Mouse (Mus musculus): ENCODE measurements around the gene Uox. TPM values are rescaled to one million over a fixed set of nuclear protein-coding genes. Genes with fewer than 3 reads are reported as not detected.

The Uox gene
- polyA plus RNA-seq, 1 experiment from 2014 or later: 0.08 TPM

GRCm38 (mm10) chr3:146616533-146617283 is 46.5 kb downstream of the Uox start:
- Histone ChIP-seq H3K4me2 (ENCODE audit: low read length) (no peak overlapping the region), H3K36me3 (ENCODE audit: insufficient read depth, low read length) (no peaks in the 10 kb centered on the region), H3K27ac (no peak overlapping the region), H3K9me3 (replicated peaks; ENCODE audit: low read length) (no peaks in the 10 kb centered on the region; the same call in 1 of the 2 replicates), H3K27me3 (ENCODE audit: insufficient read depth, low read length) (no peaks in the 10 kb centered on the region), H3K4me1 (replicated peaks; ENCODE audit: insufficient read depth, low read length) (no peaks in the 10 kb centered on the region), H3K4me3 (replicated peaks; ENCODE audit: low read depth, low read length) (no peak overlapping the region), H3K9ac (ENCODE audit: low read depth, low read length) (no peak overlapping the region)
- no peak for ATAC-seq (replicated peaks; ENCODE audit: low FRiP score, low read depth)
- TF ChIP-seq CTCF (IDR thresholded peaks at IDR 0.05; ENCODE audit: low read depth): no peak
- DNase-seq (ENCODE audit: low spot score): no peak
- WGBS: 60% methylated on average over 5 of the region's 5 CpGs

- no peak overlapping the region for H3K4me2 ChIP-seq (ENCODE audit: low read length)
- H3K36me3 ChIP-seq (ENCODE audit: insufficient read depth, low read length): no peaks in the 10 kb centered on the region
- H3K27ac ChIP-seq: no peak overlapping the region
- H3K27me3 ChIP-seq (ENCODE audit: insufficient read depth, low read length): no peaks in the 10 kb centered on the region
- no peak for DNase-seq (ENCODE audit: low spot score)
- no peak overlapping the region for H3K9ac ChIP-seq (ENCODE audit: low read depth, low read length)
- no peak for ATAC-seq (replicated peaks; ENCODE audit: low FRiP score, low read depth)
- no peak for TF ChIP-seq CTCF (IDR thresholded peaks at IDR 0.05; ENCODE audit: low read depth)
- H3K9me3 ChIP-seq (replicated peaks; ENCODE audit: low read length): no peaks in the 10 kb centered on the region; the same call in 1 of the 2 replicates
- H3K4me3 ChIP-seq (replicated peaks; ENCODE audit: low read depth, low read length): no peak overlapping the region
- H3K4me1 ChIP-seq (replicated peaks; ENCODE audit: insufficient read depth, low read length): no peaks in the 10 kb centered on the region
Measured at GRCm38 (mm10) chr3:146617946-146618345, 47.7 kb downstream of the Uox start.

DNA sequence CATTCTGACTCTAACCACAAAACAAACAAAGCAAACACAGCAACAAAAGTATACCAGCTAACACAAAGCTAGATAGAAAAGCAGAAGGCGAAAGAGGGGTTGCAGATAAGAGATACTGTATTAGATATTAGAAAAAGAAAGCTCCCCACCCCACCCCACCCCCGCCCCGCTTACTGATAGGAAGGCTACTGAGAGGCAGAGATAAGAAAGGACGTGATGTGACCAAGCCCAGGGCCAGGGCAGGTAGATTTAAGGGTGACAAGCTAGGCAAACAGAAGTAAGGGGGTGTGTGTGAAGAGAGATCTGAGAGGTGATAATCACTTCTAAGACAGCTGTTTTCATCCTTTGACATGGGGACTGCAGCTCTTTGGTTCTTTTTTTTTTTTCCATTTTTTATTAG is 48.1 kb downstream of the Uox start:
- Histone ChIP-seq H3K9ac (ENCODE audit: low read depth, low read length) (no peak overlapping the region), H3K27ac (no peak overlapping the region), H3K36me3 (ENCODE audit: insufficient read depth, low read length) (no peaks in the 10 kb centered on the region), H3K4me2 (ENCODE audit: low read length) (no peak overlapping the region), H3K27me3 (ENCODE audit: insufficient read depth, low read length) (no peaks in the 10 kb centered on the region), H3K9me3 (replicated peaks; ENCODE audit: low read length) (no peaks in the 10 kb centered on the region; the same call in 1 of the 2 replicates), H3K4me3 (replicated peaks; ENCODE audit: low read depth, low read length) (no peak overlapping the region), H3K4me1 (replicated peaks; ENCODE audit: insufficient read depth, low read length) (no peaks in the 10 kb centered on the region)
- DNase-seq (ENCODE audit: low spot score) (no peak), ATAC-seq (replicated peaks; ENCODE audit: low FRiP score, low read depth) (no peak)
- TF ChIP-seq CTCF (IDR thresholded peaks at IDR 0.05; ENCODE audit: low read depth): no peak
- 86% methylated on average over 4 of the region's 4 CpGs for WGBS

DNA sequence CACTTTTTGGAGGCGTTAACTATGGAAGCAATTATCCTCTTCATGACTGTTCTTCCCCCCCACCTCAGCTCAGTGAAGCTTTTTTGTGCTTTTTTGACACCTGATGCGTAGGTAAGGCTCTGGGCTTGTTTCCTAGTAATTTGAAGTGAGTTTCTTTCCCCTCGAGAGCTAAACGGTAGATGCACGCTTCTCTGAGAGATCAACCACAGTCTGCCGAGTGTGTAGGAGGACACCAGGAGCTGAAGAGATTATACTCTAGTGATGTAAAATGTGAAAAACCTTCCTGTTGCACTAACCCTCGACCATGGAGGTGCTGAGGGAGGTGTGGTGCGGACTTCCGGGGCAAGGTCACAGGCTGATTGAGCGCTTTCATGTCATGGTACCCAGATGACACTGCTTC is 49.9 kb downstream of the Uox start:
- Histone ChIP-seq H3K4me1 (replicated peaks; ENCODE audit: insufficient read depth, low read length) (no peaks in the 10 kb centered on the region), H3K9me3 (replicated peaks; ENCODE audit: low read length) (no peaks in the 10 kb centered on the region; the same call in 1 of the 2 replicates), H3K4me3 (replicated peaks; ENCODE audit: low read depth, low read length) (no peak overlapping the region), H3K4me2 (ENCODE audit: low read length) (no peak overlapping the region), H3K9ac (ENCODE audit: low read depth, low read length) (no peak overlapping the region), H3K27me3 (ENCODE audit: insufficient read depth, low read length) (no peaks in the 10 kb centered on the region), H3K36me3 (ENCODE audit: insufficient read depth, low read length) (no peaks in the 10 kb centered on the region), H3K27ac (no peak overlapping the region)
- DNase-seq (ENCODE audit: low spot score) (no peak), ATAC-seq (replicated peaks; ENCODE audit: low FRiP score, low read depth) (no peak)
- no peak for TF ChIP-seq CTCF (IDR thresholded peaks at IDR 0.05; ENCODE audit: low read depth)
- WGBS: 81% methylated on average over 10 of the region's 10 CpGs

GRCm38 (mm10) chr3:146620555-146621249 is 50.5 kb downstream of the Uox start:
- no peak for ATAC-seq (replicated peaks; ENCODE audit: low FRiP score, low read depth)
- Histone ChIP-seq H3K9me3 (replicated peaks; ENCODE audit: low read length) (no peaks in the 10 kb centered on the region; the same call in 1 of the 2 replicates), H3K9ac (ENCODE audit: low read depth, low read length) (no peak overlapping the region), H3K4me1 (replicated peaks; ENCODE audit: insufficient read depth, low read length) (no peaks in the 10 kb centered on the region), H3K4me3 (replicated peaks; ENCODE audit: low read depth, low read length) (no peak overlapping the region), H3K4me2 (ENCODE audit: low read length) (no peak overlapping the region), H3K36me3 (ENCODE audit: insufficient read depth, low read length) (no peaks in the 10 kb centered on the region), H3K27ac (no peak overlapping the region), H3K27me3 (ENCODE audit: insufficient read depth, low read length) (no peaks in the 10 kb centered on the region)
- no peak for TF ChIP-seq CTCF (IDR thresholded peaks at IDR 0.05; ENCODE audit: low read depth)
- whole genome bisulfite sequencing: 89% methylated on average over 14 of the region's 14 CpGs
- no peak for DNase-seq (ENCODE audit: low spot score)

DNA sequence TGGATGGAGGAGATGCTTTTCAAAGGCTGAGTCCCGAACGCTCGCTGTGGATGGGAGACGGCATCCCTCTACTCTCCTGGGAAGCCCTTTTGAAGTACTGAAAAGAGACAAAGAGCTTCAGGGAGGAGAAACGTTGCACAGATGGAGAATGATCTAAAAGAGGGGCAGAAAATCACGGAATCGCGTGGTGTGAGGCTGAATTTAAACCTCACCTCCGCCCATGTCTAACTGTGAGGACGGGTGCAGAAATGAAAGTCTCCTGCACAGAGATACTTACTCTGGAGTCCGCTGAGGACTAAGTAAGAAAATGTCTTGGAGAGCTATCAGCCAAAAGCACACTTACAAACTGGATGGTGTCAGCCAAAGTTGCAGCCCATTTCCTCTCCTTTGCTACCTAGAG is 51.7 kb downstream of the Uox start:
- Histone ChIP-seq H3K36me3 (ENCODE audit: insufficient read depth, low read length) (no peaks in the 10 kb centered on the region), H3K9me3 (replicated peaks; ENCODE audit: low read length) (no peaks in the 10 kb centered on the region; the same call in 1 of the 2 replicates), H3K4me2 (ENCODE audit: low read length) (no peak overlapping the region), H3K9ac (ENCODE audit: low read depth, low read length) (no peak overlapping the region), H3K27me3 (ENCODE audit: insufficient read depth, low read length) (no peaks in the 10 kb centered on the region), H3K27ac (no peak overlapping the region), H3K4me1 (replicated peaks; ENCODE audit: insufficient read depth, low read length) (no peaks in the 10 kb centered on the region), H3K4me3 (replicated peaks; ENCODE audit: low read depth, low read length) (no peak overlapping the region)
- DNase-seq (ENCODE audit: low spot score): no peak
- WGBS: 80% methylated on average over 11 of the region's 11 CpGs
- no peak for TF ChIP-seq CTCF (IDR thresholded peaks at IDR 0.05; ENCODE audit: low read depth)
- no peak for ATAC-seq (replicated peaks; ENCODE audit: low FRiP score, low read depth)
